12 mouse cellular contexts compared by ENCODE assay signal in genomic region chr9:15237516-15238296, GRCm38 (mm10). TPM values are rescaled to one million over a fixed set of nuclear protein-coding genes. Genes with fewer than 3 reads are reported as not detected.
DNase-seq lines count a peak whose midpoint lies in the region; ATAC-seq lines count a peak whose summit lies in the region.
"Had no signal": no experiment of that assay in that cellular context is flagged by ENCODE, and none has a peak within 500 bp of the region (broad histone marks: within the 10 kb centered on the region; RNA-seq: fewer than 3 reads in every experiment).

No protein-coding gene starts in this region.

- ATAC-seq in hindbrain, embryonic 14.5 days (ENCODE audit: low FRiP score): no peak
- no peak for ATAC-seq in hindbrain, embryonic 12.5 days (ENCODE audit: low FRiP score)
- no peak for ATAC-seq in midbrain, embryonic 13.5 days
- ATAC-seq in heart, embryonic 13.5 days (ENCODE audit: extremely low read depth, insufficient number of reproducible peaks, low FRiP score, low TSS enrichment): no peak

- no peak overlapping the region for H3K4me3 ChIP-seq in hindbrain, embryonic 14.5 days (replicated peaks; ENCODE audit: low read length)
- H3K4me3 ChIP-seq in hindbrain, embryonic 12.5 days: no peak overlapping the region
- no peak overlapping the region for H3K4me3 ChIP-seq in midbrain, embryonic 10.5 days
- H3K4me3 ChIP-seq in midbrain, embryonic 13.5 days (replicated peaks): no peak overlapping the region
- H3K4me3 ChIP-seq in heart, embryonic 13.5 days: no peak overlapping the region

- 57% methylated on average over 14 of the region's 14 CpGs for WGBS in hindbrain, embryonic 14.5 days
- WGBS in hindbrain, embryonic 12.5 days: 56% methylated on average over 14 of the region's 14 CpGs
- WGBS in midbrain, embryonic 10.5 days: 56% methylated on average over 14 of the region's 14 CpGs
- 50% methylated on average over 14 of the region's 14 CpGs for WGBS in midbrain, embryonic 13.5 days
- 41% methylated on average over 14 of the region's 14 CpGs for WGBS in heart, embryonic 13.5 days

- H3K27ac ChIP-seq in hindbrain, embryonic 14.5 days: no peak overlapping the region
- H3K27ac ChIP-seq in hindbrain, embryonic 12.5 days: no peak overlapping the region
- H3K27ac ChIP-seq in midbrain, embryonic 10.5 days (replicated peaks): no peak overlapping the region
- H3K27ac ChIP-seq in midbrain, embryonic 13.5 days: no peak overlapping the region
- H3K27ac ChIP-seq in heart, embryonic 13.5 days (replicated peaks): peak overlapping the region; percentile 58

- peak overlapping the region; percentile 73; the same call in 1 of the 2 replicates for H3K4me2 ChIP-seq in hindbrain, embryonic 14.5 days (replicated peaks)
- no peak overlapping the region for H3K4me2 ChIP-seq in hindbrain, embryonic 12.5 days (replicated peaks)
- H3K4me2 ChIP-seq in midbrain, embryonic 13.5 days (replicated peaks): no peak overlapping the region
- H3K4me2 ChIP-seq in heart, embryonic 13.5 days: peak overlapping the region; percentile 91

- peak overlapping the region; percentile 75; the same call in 1 of the 2 replicates for H3K9ac ChIP-seq in hindbrain, embryonic 14.5 days
- H3K9ac ChIP-seq in hindbrain, embryonic 12.5 days: no peak overlapping the region
- H3K9ac ChIP-seq in midbrain, embryonic 13.5 days (replicated peaks): no peak overlapping the region
- peak overlapping the region; percentile 84 for H3K9ac ChIP-seq in heart, embryonic 13.5 days

- H3K27me3 ChIP-seq in hindbrain, embryonic 14.5 days (ENCODE audit: control insufficient read depth, insufficient read depth, low read length): no peaks in the 10 kb centered on the region
- peaks cover 8% of the 10 kb centered on the region for H3K27me3 ChIP-seq in hindbrain, embryonic 12.5 days
- H3K27me3 ChIP-seq in midbrain, embryonic 10.5 days (ENCODE audit: low read depth, poor library complexity, severe bottlenecking): peaks cover 29% of the 10 kb centered on the region
- H3K27me3 ChIP-seq in midbrain, embryonic 13.5 days: 0 out of 2 replicates have a peak, but pooled peaks cover 8% of the 10 kb centered on the region
- H3K27me3 ChIP-seq in heart, embryonic 13.5 days (replicated peaks): 0 out of 2 replicates have a peak, but pooled peaks cover 3% of the 10 kb centered on the region

- no peaks in the 10 kb centered on the region for H3K9me3 ChIP-seq in hindbrain, embryonic 14.5 days (ENCODE audit: control insufficient read depth, low read length)
- no peaks in the 10 kb centered on the region for H3K9me3 ChIP-seq in hindbrain, embryonic 12.5 days (replicated peaks)
- no peaks in the 10 kb centered on the region; the same call in 1 of the 2 replicates for H3K9me3 ChIP-seq in midbrain, embryonic 10.5 days (replicated peaks)
- no peaks in the 10 kb centered on the region for H3K9me3 ChIP-seq in midbrain, embryonic 13.5 days
- H3K9me3 ChIP-seq in heart, embryonic 13.5 days: no peaks in the 10 kb centered on the region
- H3K9me3 ChIP-seq: neural tube, embryonic 13.5 days had no signal

- no peaks in the 10 kb centered on the region for H3K36me3 ChIP-seq in hindbrain, embryonic 14.5 days (replicated peaks; ENCODE audit: control insufficient read depth, insufficient read depth)
- H3K36me3 ChIP-seq in hindbrain, embryonic 12.5 days: no peaks in the 10 kb centered on the region
- H3K36me3 ChIP-seq in midbrain, embryonic 10.5 days: no peaks in the 10 kb centered on the region
- no peaks in the 10 kb centered on the region for H3K36me3 ChIP-seq in midbrain, embryonic 13.5 days
- H3K36me3 ChIP-seq in heart, embryonic 13.5 days: no peaks in the 10 kb centered on the region
- H3K36me3 ChIP-seq: neural tube, embryonic 13.5 days had no signal

- DNase-seq in hindbrain, embryonic 14.5 days (ENCODE audit: low spot score): no peak
- peak; percentile 9 for DNase-seq in midbrain, embryonic 10.5 days (ENCODE audit: low spot score)
- peak; percentile 29 to 31 for DNase-seq in lung, postnatal 4 days
- DNase-seq in right cerebral cortex, postnatal 10 days (ENCODE audit: low spot score in 2 of 2): no peak
- no peak for DNase-seq in urinary bladder, postnatal 14 days (ENCODE audit: low spot score)
- DNase-seq: gastrocnemius, postnatal 36 days; left cerebral cortex, postnatal 4 days; right cerebral cortex, postnatal 25 days had no signal

- H3K4me1 ChIP-seq in hindbrain, embryonic 14.5 days (replicated peaks; ENCODE audit: control insufficient read depth, insufficient read depth, low read length): peaks cover 14% of the 10 kb centered on the region
- peaks cover 14% of the 10 kb centered on the region for H3K4me1 ChIP-seq in hindbrain, embryonic 12.5 days
- H3K4me1 ChIP-seq in midbrain, embryonic 10.5 days: peaks cover 15% of the 10 kb centered on the region
- peaks cover 18% of the 10 kb centered on the region for H3K4me1 ChIP-seq in midbrain, embryonic 13.5 days (replicated peaks)
- H3K4me1 ChIP-seq in heart, embryonic 13.5 days: peaks cover 24% of the 10 kb centered on the region

RNA-seq across cellular contexts. Expression of gene Vstm5, which starts 1.1 kb away (rescaled TPM):
- 30.5 and 35.9 TPM in 2 replicates for polyA plus RNA-seq in hindbrain, embryonic 14.5 days (2014; fragmentation: Nextera tagmentation; extraction: Ambion mirVana)
- polyA plus RNA-seq in hindbrain, embryonic 12.5 days (2016; fragmentation: Nextera tagmentation; extraction: Ambion mirVana): 4.4 and 5.4 TPM in 2 replicates
- polyA plus RNA-seq in midbrain, embryonic 10.5 days (2016; fragmentation: Nextera tagmentation; extraction: Ambion mirVana): 0.70 and 1.3 TPM in 2 replicates
- 9.9 and 11.2 TPM in 2 replicates for polyA plus RNA-seq in midbrain, embryonic 13.5 days (2015; fragmentation: Nextera tagmentation; extraction: Ambion mirVana)
- 2.6 TPM in 2 replicates for polyA plus RNA-seq in heart, embryonic 13.5 days (2015; fragmentation: Nextera tagmentation; extraction: Ambion mirVana)

RNA-seq across cellular contexts. Expression of gene Med17, which starts 42.0 kb away (rescaled TPM):
- polyA plus RNA-seq in hindbrain, embryonic 14.5 days (2014; fragmentation: Nextera tagmentation; extraction: Ambion mirVana): 33.0 and 40.2 TPM in 2 replicates
- 37.3 and 39.8 TPM in 2 replicates for polyA plus RNA-seq in hindbrain, embryonic 12.5 days (2016; fragmentation: Nextera tagmentation; extraction: Ambion mirVana)
- polyA plus RNA-seq in midbrain, embryonic 10.5 days (2016; fragmentation: Nextera tagmentation; extraction: Ambion mirVana): 38.4 and 42.4 TPM in 2 replicates
- polyA plus RNA-seq in midbrain, embryonic 13.5 days (2015; fragmentation: Nextera tagmentation; extraction: Ambion mirVana): 34.8 and 38.5 TPM in 2 replicates
- polyA plus RNA-seq in heart, embryonic 13.5 days (2015; fragmentation: Nextera tagmentation; extraction: Ambion mirVana): 20.6 and 21.1 TPM in 2 replicates

Comparison
In these comparisons a context has a peak if more than half of its experiments do, and no peak if none do; other contexts are left out.
1. H3K4me2 ChIP-seq: peak in hindbrain, embryonic 14.5 days (single experiment) and heart, embryonic 13.5 days (single experiment); none in hindbrain, embryonic 12.5 days (single experiment) and midbrain, embryonic 13.5 days (single experiment).
2. H3K9ac ChIP-seq: peak in hindbrain, embryonic 14.5 days (single experiment) and heart, embryonic 13.5 days (single experiment); none in hindbrain, embryonic 12.5 days (single experiment) and midbrain, embryonic 13.5 days (single experiment).
3. DNase-seq: peak in midbrain, embryonic 10.5 days (single experiment) and lung, postnatal 4 days (2 of 2); none in hindbrain, embryonic 14.5 days (single experiment), right cerebral cortex, postnatal 10 days (0 of 2) and urinary bladder, postnatal 14 days (single experiment).